Mouse (Mus musculus): Measurements from ENCODE around the gene Cep295nl. TPM values are rescaled to one million over a fixed set of nuclear protein-coding genes. Genes with fewer than 3 reads are reported as not detected.

Gene Cep295nl
- total RNA-seq, 1 experiment, result 0.49 TPM

DNA sequence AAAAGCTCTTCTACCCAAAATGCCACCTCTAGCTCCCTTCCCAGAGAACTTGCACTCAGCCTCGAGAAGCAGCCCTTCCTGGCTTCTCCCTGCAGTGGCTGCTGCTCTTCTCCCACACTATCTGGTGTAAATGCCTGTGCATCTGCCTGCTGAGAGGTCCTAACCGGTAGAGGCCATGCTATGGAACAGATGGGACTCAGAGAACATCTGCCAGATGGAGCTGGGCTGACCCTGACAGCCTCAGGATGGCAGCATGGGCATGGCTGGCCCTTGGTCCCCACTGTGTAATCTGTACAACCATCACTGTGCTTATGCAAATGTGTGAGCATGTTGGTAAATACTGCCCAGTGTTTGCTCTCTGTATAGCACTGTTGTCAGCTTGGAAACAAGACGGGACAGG, 19.7 kb downstream of the Cep295nl start:
- in situ Hi-C loops (cut with MboI; ENCODE audit: low sequenced_read_pairs in 2 of 2, unreplicated experiment in 2 of 2), result no loop called here
- H3K27ac ChIP-seq (ENCODE audit: insufficient read depth, low read depth, low read length, poor library complexity, severe bottlenecking), result no peak overlapping the region
- H3K9ac ChIP-seq (ENCODE audit: insufficient read depth, low read depth, low read length, poor library complexity, severe bottlenecking), result no peak overlapping the region
- TF ChIP-seq ZNF384 (IDR thresholded peaks at IDR 0.05; ENCODE audit: low read depth, low read length) (no peak), HCFC1 (IDR thresholded peaks at IDR 0.05; ENCODE audit: borderline replicate concordance, insufficient read depth, low read length) (no peak), ZC3H11A (IDR thresholded peaks at IDR 0.05; ENCODE audit: borderline replicate concordance, low read depth, low read length) (no peak), CHD2 (IDR thresholded peaks at IDR 0.05; ENCODE audit: low read depth, low read length) (no peak), MAFK (IDR thresholded peaks at IDR 0.05; ENCODE audit: insufficient read depth, low read depth, low read length) (no peak)
- no peaks in the 10 kb centered on the region for H3K9me3 ChIP-seq (ENCODE audit: control insufficient read depth, insufficient read depth, low read depth, low read length)
- peaks cover 2 to 12% of the 10 kb centered on the region in 2 experiments; a peak in 3 of 4 replicates for H3K4me1 ChIP-seq (ENCODE audit: control insufficient read depth in 2 of 2, insufficient read depth in 2 of 2, low read length in 2 of 2, poor library complexity in 1 of 2)
- no peak overlapping the region for H3K4me3 ChIP-seq (ENCODE audit: insufficient read depth in 1 of 2, low read depth in 1 of 2, low read length in 2 of 2, poor library complexity in 1 of 2, severe bottlenecking in 1 of 2)
- DNase-seq (ENCODE audit: low read depth, low spot score), result no peak
- H3K36me3 ChIP-seq (ENCODE audit: control insufficient read depth, insufficient read depth, low read length, poor library complexity, severe bottlenecking), result no peaks in the 10 kb centered on the region

DNA sequence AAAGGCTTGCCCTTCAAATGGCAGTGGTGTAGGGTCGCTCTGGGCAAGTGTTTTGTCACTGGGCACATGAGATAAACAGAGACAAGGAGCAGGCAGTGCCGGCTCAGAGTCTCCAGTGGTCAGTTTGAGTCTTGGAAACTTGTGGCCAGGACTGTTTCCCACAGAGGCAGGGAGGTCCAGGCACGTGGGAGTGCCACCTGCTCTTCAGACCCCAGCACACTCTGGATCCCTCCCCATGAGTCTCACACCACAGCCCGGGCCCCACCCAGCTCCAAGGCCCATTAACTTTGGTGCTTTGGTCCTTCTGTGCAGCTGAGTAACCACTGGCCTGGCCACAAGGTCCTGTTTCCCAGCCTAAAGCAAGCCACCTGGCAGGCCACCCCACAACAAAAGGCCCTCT, 20.3 kb downstream of the Cep295nl start:
- no peak for DNase-seq (ENCODE audit: low read depth, low spot score)
- Histone ChIP-seq H3K4me1 (ENCODE audit: control insufficient read depth in 2 of 2, insufficient read depth in 2 of 2, low read length in 2 of 2, poor library complexity in 1 of 2) (peaks cover 2 to 11% of the 10 kb centered on the region in 2 experiments; a peak in 3 of 4 replicates), H3K9me3 (ENCODE audit: control insufficient read depth, insufficient read depth, low read depth, low read length) (no peaks in the 10 kb centered on the region), H3K36me3 (ENCODE audit: control insufficient read depth, insufficient read depth, low read length, poor library complexity, severe bottlenecking) (no peaks in the 10 kb centered on the region), H3K9ac (ENCODE audit: insufficient read depth, low read depth, low read length, poor library complexity, severe bottlenecking) (no peak overlapping the region), H3K27ac (ENCODE audit: insufficient read depth, low read depth, low read length, poor library complexity, severe bottlenecking) (no peak overlapping the region), H3K4me3 (ENCODE audit: insufficient read depth in 1 of 2, low read depth in 1 of 2, low read length in 2 of 2, poor library complexity in 1 of 2, severe bottlenecking in 1 of 2) (no peak overlapping the region)
- no peak for TF ChIP-seq MAFK (IDR thresholded peaks at IDR 0.05; ENCODE audit: insufficient read depth, low read depth, low read length)
- no peak for TF ChIP-seq CHD2 (IDR thresholded peaks at IDR 0.05; ENCODE audit: low read depth, low read length)
- no peak for TF ChIP-seq HCFC1 (IDR thresholded peaks at IDR 0.05; ENCODE audit: borderline replicate concordance, insufficient read depth, low read length)
- TF ChIP-seq ZNF384 (IDR thresholded peaks at IDR 0.05; ENCODE audit: low read depth, low read length), result no peak
- no peak for TF ChIP-seq ZC3H11A (IDR thresholded peaks at IDR 0.05; ENCODE audit: borderline replicate concordance, low read depth, low read length)
- in situ Hi-C loops (cut with MboI; ENCODE audit: low sequenced_read_pairs in 2 of 2, unreplicated experiment in 2 of 2), result no loop called here

- TF ChIP-seq CHD2 (IDR thresholded peaks at IDR 0.05; ENCODE audit: low read depth, low read length) (no peak), ZC3H11A (IDR thresholded peaks at IDR 0.05; ENCODE audit: borderline replicate concordance, low read depth, low read length) (no peak), MAFK (IDR thresholded peaks at IDR 0.05; ENCODE audit: insufficient read depth, low read depth, low read length) (no peak), ZNF384 (IDR thresholded peaks at IDR 0.05; ENCODE audit: low read depth, low read length) (no peak), HCFC1 (IDR thresholded peaks at IDR 0.05; ENCODE audit: borderline replicate concordance, insufficient read depth, low read length) (no peak)
- Histone ChIP-seq H3K9ac (ENCODE audit: insufficient read depth, low read depth, low read length, poor library complexity, severe bottlenecking) (no peak overlapping the region), H3K4me3 (ENCODE audit: insufficient read depth in 1 of 2, low read depth in 1 of 2, low read length in 2 of 2, poor library complexity in 1 of 2, severe bottlenecking in 1 of 2) (no peak overlapping the region), H3K36me3 (ENCODE audit: control insufficient read depth, insufficient read depth, low read length, poor library complexity, severe bottlenecking) (no peaks in the 10 kb centered on the region), H3K9me3 (ENCODE audit: control insufficient read depth, insufficient read depth, low read depth, low read length) (no peaks in the 10 kb centered on the region), H3K27ac (ENCODE audit: insufficient read depth, low read depth, low read length, poor library complexity, severe bottlenecking) (no peak overlapping the region), H3K4me1 (ENCODE audit: control insufficient read depth in 2 of 2, insufficient read depth in 2 of 2, low read length in 2 of 2, poor library complexity in 1 of 2) (peaks cover 0 to 7% of the 10 kb centered on the region in 2 experiments; a peak in 1 of 4 replicates)
- in situ Hi-C loops (cut with MboI; ENCODE audit: low sequenced_read_pairs in 2 of 2, unreplicated experiment in 2 of 2), result no loop called here
- DNase-seq (ENCODE audit: low read depth, low spot score), result no peak
Observed at GRCm38 (mm10) chr11:118321500-118321899, 20.8 kb downstream of the Cep295nl start.

- DNase-seq (ENCODE audit: low read depth, low spot score), result no peak
- Histone ChIP-seq H3K4me1 (ENCODE audit: control insufficient read depth in 2 of 2, insufficient read depth in 2 of 2, low read length in 2 of 2, poor library complexity in 1 of 2) (peaks cover 0 to 4% of the 10 kb centered on the region in 2 experiments; a peak in 1 of 4 replicates), H3K4me3 (ENCODE audit: insufficient read depth in 1 of 2, low read depth in 1 of 2, low read length in 2 of 2, poor library complexity in 1 of 2, severe bottlenecking in 1 of 2) (no peak overlapping the region), H3K9ac (ENCODE audit: insufficient read depth, low read depth, low read length, poor library complexity, severe bottlenecking) (no peak overlapping the region), H3K27ac (ENCODE audit: insufficient read depth, low read depth, low read length, poor library complexity, severe bottlenecking) (no peak overlapping the region), H3K36me3 (ENCODE audit: control insufficient read depth, insufficient read depth, low read length, poor library complexity, severe bottlenecking) (no peaks in the 10 kb centered on the region), H3K9me3 (ENCODE audit: control insufficient read depth, insufficient read depth, low read depth, low read length) (no peaks in the 10 kb centered on the region)
- in situ Hi-C loops (cut with MboI; ENCODE audit: low sequenced_read_pairs in 2 of 2, unreplicated experiment in 2 of 2), result no loop called here
- TF ChIP-seq HCFC1 (IDR thresholded peaks at IDR 0.05; ENCODE audit: borderline replicate concordance, insufficient read depth, low read length) (no peak), ZNF384 (IDR thresholded peaks at IDR 0.05; ENCODE audit: low read depth, low read length) (no peak)
Observed at GRCm38 (mm10) chr11:118318678-118319077, 23.6 kb downstream of the Cep295nl start.

GRCm38 (mm10) chr11:118317129-118317528, 25.2 kb downstream of the Cep295nl start:
- TF ChIP-seq HCFC1 (IDR thresholded peaks at IDR 0.05; ENCODE audit: borderline replicate concordance, insufficient read depth, low read length) (no peak), ZNF384 (IDR thresholded peaks at IDR 0.05; ENCODE audit: low read depth, low read length) (no peak), MAFK (IDR thresholded peaks at IDR 0.05; ENCODE audit: insufficient read depth, low read depth, low read length) (no peak), ZC3H11A (IDR thresholded peaks at IDR 0.05; ENCODE audit: borderline replicate concordance, low read depth, low read length) (0 out of 2 replicates have a peak, but pooled peaks have one; percentile 3), CHD2 (IDR thresholded peaks at IDR 0.05; ENCODE audit: low read depth, low read length) (no peak)
- H3K36me3 ChIP-seq (ENCODE audit: control insufficient read depth, insufficient read depth, low read length, poor library complexity, severe bottlenecking), result no peaks in the 10 kb centered on the region
- H3K27ac ChIP-seq (ENCODE audit: insufficient read depth, low read depth, low read length, poor library complexity, severe bottlenecking), result no peak overlapping the region
- DNase-seq (ENCODE audit: low read depth, low spot score), result peak; percentile 78
- in situ Hi-C loops (cut with MboI; ENCODE audit: low sequenced_read_pairs in 2 of 2, unreplicated experiment in 2 of 2), result no loop called here
- no peaks in the 10 kb centered on the region for H3K9me3 ChIP-seq (ENCODE audit: control insufficient read depth, insufficient read depth, low read depth, low read length)
- peaks cover 0 to 4% of the 10 kb centered on the region in 2 experiments; a peak in 1 of 4 replicates for H3K4me1 ChIP-seq (ENCODE audit: control insufficient read depth in 2 of 2, insufficient read depth in 2 of 2, low read length in 2 of 2, poor library complexity in 1 of 2)
- no peak overlapping the region for H3K9ac ChIP-seq (ENCODE audit: insufficient read depth, low read depth, low read length, poor library complexity, severe bottlenecking)
- no peak overlapping the region for H3K4me3 ChIP-seq (ENCODE audit: insufficient read depth in 1 of 2, low read depth in 1 of 2, low read length in 2 of 2, poor library complexity in 1 of 2, severe bottlenecking in 1 of 2)

Measured in ES-E14 (cell line).